22 mouse cellular contexts compared by ENCODE assay signal in the genomic region with DNA sequence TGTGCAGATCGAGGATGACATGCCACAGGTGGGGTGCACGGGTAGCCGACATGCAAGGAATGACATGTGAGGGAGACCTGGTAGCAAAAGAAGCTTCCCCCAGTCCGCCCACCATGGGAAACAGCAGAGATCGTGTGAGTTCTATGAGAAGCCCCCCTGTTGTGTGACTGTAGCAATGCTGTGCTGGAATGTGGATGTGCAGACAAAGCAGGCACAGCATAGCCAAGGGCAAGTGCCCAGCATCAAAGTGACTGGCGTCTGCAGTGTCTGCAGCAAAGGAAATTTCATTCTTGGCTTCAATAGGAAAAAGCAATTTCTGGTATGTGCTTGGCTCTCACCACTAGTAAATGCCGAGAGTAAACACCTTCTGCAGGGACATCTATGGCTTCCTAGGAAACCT.
DNase-seq lines count a peak whose midpoint lies in the region; ATAC-seq and TF ChIP-seq lines count a peak whose summit lies in the region.
"Had no signal": no experiment of that assay in that cellular context is flagged by ENCODE, and none has a peak within 500 bp of the region (broad histone marks: within the 10 kb centered on the region; RNA-seq: fewer than 3 reads in every experiment).

No protein-coding gene starts in this region.

- H3K4me1 ChIP-seq in forebrain, embryonic 11.5 days (replicated peaks; ENCODE audit: control insufficient read depth, insufficient read depth, low read length) = peaks cover 3% of the 10 kb centered on the region; the same call in 1 of the 2 replicates
- no peaks in the 10 kb centered on the region for H3K4me1 ChIP-seq in forebrain, embryonic 16.5 days (replicated peaks; ENCODE audit: control insufficient read depth, insufficient read depth, low read length)
- H3K4me1 ChIP-seq in midbrain, embryonic 14.5 days (ENCODE audit: control insufficient read depth, insufficient read depth, low read length) = no peaks in the 10 kb centered on the region
- H3K4me1 ChIP-seq in midbrain, postnatal 0 days (ENCODE audit: insufficient read depth, low read length) = no peaks in the 10 kb centered on the region
- H3K4me1 ChIP-seq: liver, embryonic 13.5 days had no signal

- no peak overlapping the region for H3K27ac ChIP-seq in forebrain, embryonic 11.5 days (ENCODE audit: low read depth, low read length)
- H3K27ac ChIP-seq in forebrain, embryonic 16.5 days (ENCODE audit: low read length) = no peak overlapping the region
- H3K27ac ChIP-seq in midbrain, embryonic 14.5 days (replicated peaks; ENCODE audit: low read depth, low read length) = no peak overlapping the region
- no peak overlapping the region for H3K27ac ChIP-seq in midbrain, postnatal 0 days (ENCODE audit: low read depth, low read length)
- H3K27ac ChIP-seq: heart, adult 2 months; hindbrain, embryonic 14.5 days; limb, embryonic 13.5 days; liver, embryonic 13.5 days had no signal

- TF ChIP-seq POLR2A in brain, embryonic 14.5 days (IDR thresholded peaks at IDR 0.05; ENCODE audit: borderline replicate concordance, extremely low read depth, insufficient read depth, insufficient read length, poor library complexity, severe bottlenecking) = no peak

- no peak overlapping the region for H3K4me2 ChIP-seq in forebrain, embryonic 11.5 days (ENCODE audit: low read depth, low read length, severe bottlenecking)
- H3K4me2 ChIP-seq in forebrain, embryonic 16.5 days (ENCODE audit: low read length) = no peak overlapping the region
- H3K4me2 ChIP-seq in midbrain, embryonic 14.5 days (ENCODE audit: low read length) = no peak overlapping the region
- H3K4me2 ChIP-seq in midbrain, postnatal 0 days (ENCODE audit: low read depth, low read length, poor library complexity, severe bottlenecking) = no peak overlapping the region
- H3K4me2 ChIP-seq: hindbrain, embryonic 14.5 days; limb, embryonic 13.5 days; liver, embryonic 13.5 days; lung, embryonic 14.5 days had no signal

- H3K36me3 ChIP-seq in forebrain, embryonic 11.5 days (ENCODE audit: control insufficient read depth, insufficient read depth, low read length) = no peaks in the 10 kb centered on the region
- H3K36me3 ChIP-seq in forebrain, embryonic 16.5 days (ENCODE audit: control insufficient read depth, insufficient read depth) = no peaks in the 10 kb centered on the region
- H3K36me3 ChIP-seq in midbrain, embryonic 14.5 days (ENCODE audit: control insufficient read depth, insufficient read depth, low read length) = no peaks in the 10 kb centered on the region
- no peaks in the 10 kb centered on the region for H3K36me3 ChIP-seq in midbrain, postnatal 0 days (ENCODE audit: insufficient read depth, low read length)
- H3K36me3 ChIP-seq: limb, embryonic 13.5 days; liver, embryonic 13.5 days had no signal

- 51% methylated on average over 7 of the region's 7 CpGs for WGBS in forebrain, embryonic 11.5 days
- 43% methylated on average over 7 of the region's 7 CpGs for WGBS in forebrain, embryonic 16.5 days
- WGBS in midbrain, embryonic 14.5 days = 50% methylated on average over 7 of the region's 7 CpGs
- 32% methylated on average over 7 of the region's 7 CpGs for WGBS in midbrain, postnatal 0 days

- H3K4me3 ChIP-seq in forebrain, embryonic 11.5 days (ENCODE audit: low read depth, low read length) = no peak overlapping the region
- H3K4me3 ChIP-seq in forebrain, embryonic 16.5 days (replicated peaks; ENCODE audit: low read length) = no peak overlapping the region
- no peak overlapping the region for H3K4me3 ChIP-seq in midbrain, embryonic 14.5 days (replicated peaks; ENCODE audit: low read depth, low read length)
- no peak overlapping the region for H3K4me3 ChIP-seq in midbrain, postnatal 0 days (ENCODE audit: low read depth, low read length)
- H3K4me3 ChIP-seq: erythroblast, embryonic 14.5 days; heart, adult 2 months; limb, embryonic 13.5 days; liver, embryonic 13.5 days had no signal

- peak; percentile 62 for DNase-seq in forebrain, embryonic 11.5 days (ENCODE audit: low spot score)
- peak; percentile 18 for DNase-seq in midbrain, embryonic 14.5 days
- DNase-seq in midbrain, postnatal 0 days (ENCODE audit: low spot score) = no peak
- DNase-seq in brain, embryonic 14.5 days (ENCODE audit: low read depth) = peak; percentile 51
- DNase-seq in mesoderm, embryonic 11.5 days (ENCODE audit: low read depth, low spot score) = peak; percentile 43
- DNase-seq in adrenal gland, adult (ENCODE audit: inconsistent age in 2 of 2, low spot score in 1 of 2) = no peak
- DNase-seq in left cerebral cortex, adult 18-20 months (ENCODE audit: low spot score in 2 of 2) = no peak
- DNase-seq: adrenal gland, postnatal 14 days; cerebellum, adult 11 months; cerebellum, postnatal 10 days; gastrocnemius, postnatal 14 days; heart, adult 2 months; liver, embryonic 13.5 days; lung, embryonic 14.5 days; lung, postnatal 4 days; thymus, postnatal 14 days had no signal

- no peaks in the 10 kb centered on the region for H3K27me3 ChIP-seq in forebrain, embryonic 11.5 days (ENCODE audit: control insufficient read depth, insufficient read depth, low read length)
- H3K27me3 ChIP-seq in forebrain, embryonic 16.5 days (replicated peaks; ENCODE audit: control insufficient read depth, insufficient read depth, low read length) = no peaks in the 10 kb centered on the region
- no peaks in the 10 kb centered on the region for H3K27me3 ChIP-seq in midbrain, embryonic 14.5 days (ENCODE audit: control insufficient read depth, insufficient read depth, low read length)
- no peaks in the 10 kb centered on the region for H3K27me3 ChIP-seq in midbrain, postnatal 0 days (ENCODE audit: insufficient read depth, low read length)
- H3K27me3 ChIP-seq: CH12.LX; limb, embryonic 13.5 days; liver, embryonic 13.5 days had no signal

- no peaks in the 10 kb centered on the region for H3K9me3 ChIP-seq in forebrain, embryonic 11.5 days (ENCODE audit: control insufficient read depth, low read length)
- no peaks in the 10 kb centered on the region for H3K9me3 ChIP-seq in forebrain, embryonic 16.5 days (ENCODE audit: control insufficient read depth, low read length)
- no peaks in the 10 kb centered on the region for H3K9me3 ChIP-seq in midbrain, embryonic 14.5 days (ENCODE audit: control insufficient read depth, low read length)
- H3K9me3 ChIP-seq in midbrain, postnatal 0 days (ENCODE audit: low read length) = peaks cover 7% of the 10 kb centered on the region; the same call in 1 of the 2 replicates
- H3K9me3 ChIP-seq: limb, embryonic 13.5 days; liver, embryonic 13.5 days had no signal

- H3K9ac ChIP-seq in forebrain, embryonic 11.5 days (ENCODE audit: low read length) = no peak overlapping the region
- H3K9ac ChIP-seq in forebrain, embryonic 16.5 days (replicated peaks; ENCODE audit: low read depth, low read length) = no peak overlapping the region
- no peak overlapping the region for H3K9ac ChIP-seq in midbrain, embryonic 14.5 days (replicated peaks; ENCODE audit: low read length)
- no peak overlapping the region for H3K9ac ChIP-seq in midbrain, postnatal 0 days (replicated peaks; ENCODE audit: low read length, poor library complexity, severe bottlenecking)
- H3K9ac ChIP-seq: hindbrain, embryonic 14.5 days; limb, embryonic 13.5 days; liver, embryonic 13.5 days; lung, embryonic 14.5 days had no signal

- ATAC-seq in forebrain, embryonic 11.5 days (replicated peaks; ENCODE audit: low FRiP score) = peak; percentile 60
- ATAC-seq in forebrain, embryonic 16.5 days = no peak
- ATAC-seq in midbrain, embryonic 14.5 days (ENCODE audit: low FRiP score, low TSS enrichment) = no peak; the same call in 1 of the 2 replicates
- no peak for ATAC-seq in midbrain, postnatal 0 days (ENCODE audit: low FRiP score)
- ATAC-seq: intestine, embryonic 16.5 days had no signal

- no peak for TF ChIP-seq CTCF in midbrain, postnatal 0 days (IDR thresholded peaks at IDR 0.05)
- TF ChIP-seq CTCF in brain, embryonic 14.5 days (IDR thresholded peaks at IDR 0.05; ENCODE audit: borderline replicate concordance, extremely low read depth, insufficient read depth, insufficient read length) = no peak

Comparison
In these comparisons a context has a peak if more than half of its experiments do, and no peak if none do; other contexts are left out.
1. DNase-seq: peak in forebrain, embryonic 11.5 days (single experiment), midbrain, embryonic 14.5 days (single experiment), brain, embryonic 14.5 days (single experiment) and mesoderm, embryonic 11.5 days (single experiment); none in midbrain, postnatal 0 days (single experiment), adrenal gland, adult (0 of 2) and left cerebral cortex, adult 18-20 months (0 of 2).